Mouse (Mus musculus) embryonic facial prominence, embryonic 14.5 days (tissue): ENCODE results near the gene Usp4. TPM values are rescaled to one million over a fixed set of nuclear protein-coding genes. Genes with fewer than 3 reads are reported as not detected.

ENCODE experiments used
- ATAC-seq: fragments of 200-750 bp; cut with Nextera tagmentation; 2 replicates; pipeline ENCODE4 v1.8.0; 2017; ENCODE audit warnings: low read depth, moderate number of reproducible peaks, moderate TSS enrichment
- DNase-seq: peaks from one replicate; pipeline ENCODE4 v3.0.0-alpha.2; 2015; ENCODE audit warnings: low spot score
- H3K27ac ChIP-seq: fragments of 300-500 bp; sonication (generic); replicated peaks from 2 replicates; pipeline ENCODE4 v1.5.1; 2014; ENCODE audit warnings: low read depth, mild to moderate bottlenecking, low read length, moderate library complexity
- H3K27me3 ChIP-seq: fragments of 300-500 bp; sonication (generic); replicated peaks from 2 replicates; pipeline ENCODE4 v1.6.1; 2014; ENCODE audit warnings: low read length; ENCODE audit not compliant: control insufficient read depth, insufficient read depth
- H3K36me3 ChIP-seq: fragments of 300-500 bp; sonication (generic); 2 replicates; pipeline ENCODE4 v1.6.1; 2014; ENCODE audit warnings: low read length, mixed read lengths; ENCODE audit not compliant: control insufficient read depth, insufficient read depth
- H3K4me1 ChIP-seq: fragments of 300-500 bp; sonication (generic); 2 replicates; pipeline ENCODE4 v1.6.1; 2014; ENCODE audit warnings: antibody characterized with exemption, low read length; ENCODE audit not compliant: control insufficient read depth, insufficient read depth
- H3K4me2 ChIP-seq: fragments of 300-500 bp; sonication (generic); 2 replicates; pipeline ENCODE4 v1.6.1; 2014; ENCODE audit warnings: low read depth, mild to moderate bottlenecking, low read length, moderate library complexity, mixed read lengths
- H3K4me3 ChIP-seq: fragments of 300-500 bp; sonication (generic); 2 replicates; pipeline ENCODE4 v1.5.1; 2014; ENCODE audit warnings: low read depth, mild to moderate bottlenecking, low read length
- H3K9ac ChIP-seq: fragments of 300-500 bp; sonication (generic); 2 replicates; pipeline ENCODE4 v1.6.1; 2014; ENCODE audit warnings: low read depth, mild to moderate bottlenecking, low read length, moderate library complexity, mixed read lengths
- H3K9me3 ChIP-seq: fragments of 300-500 bp; sonication (generic); 2 replicates; pipeline ENCODE4 v1.6.1; 2016; ENCODE audit warnings: low read length; ENCODE audit not compliant: control insufficient read depth
- WGBS: fragments of 180-500 bp; shearing (Covaris S2); extraction: QIAGEN DNeasy Blood & Tissue Kit; methylation state at CpG from one replicate; pipeline ENCODE4 v1.1.7; 2014; 5-methylcytosine and 5-hydroxymethylcytosine counted together
- polyA plus RNA-seq: library from polyadenylated mRNA; unstranded; fragments of >200 nt; fragmentation: Nextera tagmentation; extraction: Ambion mirVana; gene quantifications from 2 replicates; pipeline ENCODE4 v1.2.1, GENCODE M21; 2014

Gene Usp4
- polyA plus RNA-seq, 1 experiment from 2014 or later: 88.9 TPM

- H3K36me3 ChIP-seq: no peaks in the 10 kb centered on the region
- no peak overlapping the region for H3K27ac ChIP-seq
- no peak overlapping the region for H3K4me2 ChIP-seq
- no peaks in the 10 kb centered on the region for H3K9me3 ChIP-seq
- H3K4me1 ChIP-seq: no peaks in the 10 kb centered on the region
- no peak overlapping the region for H3K9ac ChIP-seq
- DNase-seq (no peak), ATAC-seq (no peak)
- no peaks in the 10 kb centered on the region for H3K27me3 ChIP-seq
- 72% methylated on average over 9 of the region's 9 CpGs for WGBS
- no peak overlapping the region for H3K4me3 ChIP-seq
These were observed 63.8 kb downstream of the Usp4 start for GRCm38 (mm10) chr9:108411381-108411942.

DNA sequence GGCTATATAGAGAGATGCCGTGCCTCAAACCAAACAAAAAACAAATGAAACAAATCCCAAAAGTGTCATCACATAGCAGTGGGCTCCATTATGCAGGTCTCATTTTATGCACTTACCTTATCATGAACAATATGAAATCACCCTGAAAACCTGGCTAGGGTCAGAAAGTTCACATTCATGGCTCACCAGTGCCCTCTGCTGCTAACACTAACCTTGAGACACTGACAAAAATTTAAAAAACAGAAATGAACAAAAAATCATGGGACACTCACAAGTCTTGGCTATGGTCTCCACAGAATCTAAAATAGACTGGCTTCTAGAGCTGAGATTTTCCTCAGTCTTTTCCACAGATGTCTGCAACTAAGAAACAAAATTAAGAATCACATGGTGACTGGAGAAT is 64.6 kb downstream of the Usp4 start:
- H3K9ac ChIP-seq: no peak overlapping the region
- ATAC-seq: no peak
- H3K27ac ChIP-seq: no peak overlapping the region
- H3K4me3 ChIP-seq: no peak overlapping the region
- no peaks in the 10 kb centered on the region for H3K9me3 ChIP-seq
- H3K4me1 ChIP-seq: no peaks in the 10 kb centered on the region
- H3K27me3 ChIP-seq: no peaks in the 10 kb centered on the region
- H3K4me2 ChIP-seq: no peak overlapping the region
- DNase-seq: no peak
- 82% methylated on average over 1 of the region's 1 CpGs for WGBS
- H3K36me3 ChIP-seq: no peaks in the 10 kb centered on the region

DNA sequence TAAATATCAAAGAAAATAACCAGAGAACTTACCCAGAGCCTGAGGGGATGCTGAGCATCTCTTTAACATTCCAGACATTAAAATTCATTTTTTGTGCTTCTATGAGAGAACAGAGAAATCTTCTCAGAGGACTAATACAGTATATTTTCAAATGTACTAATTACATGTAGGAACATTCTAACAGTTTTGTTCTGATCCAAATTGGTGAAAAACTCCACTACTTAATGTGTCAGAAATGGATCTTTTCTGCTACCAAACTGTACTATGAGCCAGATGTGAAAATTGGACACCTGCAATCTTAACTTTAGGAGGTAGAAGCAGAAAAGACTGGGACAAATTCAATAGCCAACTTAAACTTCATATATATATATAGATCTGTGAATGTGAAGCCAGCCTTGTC is 80.7 kb downstream of the Usp4 start, which contains the start of gene Ccdc36:
Gene Ccdc36, minus strand, starts transcription at position 101 of the 400 bp plus-strand sequence.
- Histone ChIP-seq H3K36me3 (no peaks in the 10 kb centered on the region), H3K4me2 (no peak within 1 kb of the TSS), H3K4me1 (no peaks in the 10 kb centered on the region), H3K9me3 (no peaks in the 10 kb centered on the region), H3K9ac (no peak within 1 kb of the TSS), H3K27me3 (no peaks in the 10 kb centered on the region), H3K4me3 (no peak within 1 kb of the TSS), H3K27ac (no peak within 1 kb of the TSS)
- DNase-seq: no peak
- ATAC-seq: no peak

GRCm38 (mm10) chr9:108431431-108432067 is 83.9 kb downstream of the Usp4 start:
- peak overlapping the region; percentile 35; the same call in 1 of the 2 replicates for H3K9ac ChIP-seq
- no peak overlapping the region for H3K27ac ChIP-seq
- DNase-seq: peak; percentile 51
- no peaks in the 10 kb centered on the region for H3K4me1 ChIP-seq
- H3K36me3 ChIP-seq: no peaks in the 10 kb centered on the region
- no peaks in the 10 kb centered on the region for H3K27me3 ChIP-seq
- ATAC-seq: 0 out of 2 replicates have a peak, but pooled peaks have one; percentile 22
- H3K4me3 ChIP-seq: peak overlapping the region; percentile 26
- H3K9me3 ChIP-seq: no peaks in the 10 kb centered on the region
- 52% methylated on average over 32 of the region's 32 CpGs for WGBS
- H3K4me2 ChIP-seq: peak overlapping the region; percentile 47

GRCm38 (mm10) chr9:108436182-108436581 is 88.5 kb downstream of the Usp4 start, which contains the start of gene BC048562:
Gene BC048562 (plus strand): TSS chr9:108436482.
- no peak within 1 kb of the TSS for H3K4me2 ChIP-seq
- no peaks in the 10 kb centered on the region for H3K36me3 ChIP-seq
- H3K4me3 ChIP-seq: no peak within 1 kb of the TSS
- ATAC-seq: no peak
- WGBS: 73% methylated on average over 3 of the region's 3 CpGs
- no peaks in the 10 kb centered on the region for H3K4me1 ChIP-seq
- no peaks in the 10 kb centered on the region for H3K9me3 ChIP-seq
- H3K27me3 ChIP-seq: no peaks in the 10 kb centered on the region
- H3K9ac ChIP-seq: no peak within 1 kb of the TSS
- no peak for DNase-seq
- no peak within 1 kb of the TSS for H3K27ac ChIP-seq

DNA sequence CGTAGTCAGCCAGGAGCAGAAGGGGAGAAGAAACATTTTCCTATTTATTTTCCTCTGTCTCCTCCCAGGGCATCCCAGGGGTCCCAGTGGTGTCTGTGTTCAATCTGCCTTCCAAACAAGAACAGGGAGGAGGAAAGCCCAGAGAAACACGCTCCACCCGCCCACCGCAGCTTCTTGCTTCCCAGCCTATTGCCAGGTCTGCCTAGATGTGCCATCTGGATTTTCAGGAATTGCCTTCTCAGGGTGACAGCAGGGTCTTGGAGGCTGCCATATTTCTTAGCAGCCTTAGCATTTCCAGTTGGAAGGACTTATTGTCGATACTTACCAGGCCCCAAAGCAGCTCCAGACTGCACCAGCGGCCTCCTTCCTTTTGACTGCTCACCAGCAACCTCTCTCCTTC is 91.5 kb downstream of the Usp4 start:
- Histone ChIP-seq H3K4me1 (no peaks in the 10 kb centered on the region), H3K4me2 (no peak overlapping the region), H3K36me3 (no peaks in the 10 kb centered on the region), H3K27ac (no peak overlapping the region), H3K27me3 (no peaks in the 10 kb centered on the region), H3K9ac (no peak overlapping the region), H3K4me3 (no peak overlapping the region), H3K9me3 (no peaks in the 10 kb centered on the region)
- peak; percentile 41 for DNase-seq
- no peak for ATAC-seq
- WGBS: 62% methylated on average over 6 of the region's 6 CpGs

GRCm38 (mm10) chr9:108440485-108440884 is 92.8 kb downstream of the Usp4 start:
- no peak overlapping the region for H3K4me2 ChIP-seq

DNA sequence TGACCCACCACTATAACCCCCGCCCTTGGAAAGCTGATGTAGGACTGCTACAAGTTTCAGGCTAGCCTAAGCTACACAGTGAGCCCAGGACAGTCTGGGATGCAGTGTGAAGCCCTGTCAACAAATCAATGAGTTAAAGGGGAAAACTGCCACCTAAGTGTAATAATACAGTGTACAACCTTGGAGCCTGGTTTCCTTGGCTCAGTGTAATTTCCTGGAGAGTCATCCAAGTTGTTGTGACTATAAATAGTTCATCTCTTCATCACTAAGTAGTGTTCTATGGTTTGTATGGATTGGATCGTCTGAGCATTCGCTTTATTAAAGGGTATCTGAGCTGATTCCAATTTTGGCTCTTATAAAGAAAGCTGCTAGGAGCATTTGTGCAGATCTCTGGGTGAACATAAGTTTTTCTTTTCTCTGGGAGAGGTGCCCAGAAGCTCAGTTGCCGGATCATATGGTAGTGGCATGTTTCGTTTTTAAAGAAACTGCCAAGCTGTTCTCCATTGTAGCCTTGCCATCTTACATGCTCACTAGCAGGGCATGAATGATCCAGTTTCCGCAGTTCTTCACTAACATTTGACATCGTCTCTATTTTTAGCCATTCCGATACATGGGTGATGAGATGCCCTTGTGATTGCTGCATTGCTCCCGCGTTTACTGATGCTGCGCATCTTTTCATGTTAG is 93.7 kb downstream of the Usp4 start:
- Histone ChIP-seq H3K9ac (no peak overlapping the region), H3K4me3 (no peak overlapping the region), H3K36me3 (no peaks in the 10 kb centered on the region), H3K27me3 (no peaks in the 10 kb centered on the region), H3K4me1 (no peaks in the 10 kb centered on the region), H3K27ac (no peak overlapping the region), H3K4me2 (no peak overlapping the region), H3K9me3 (no peaks in the 10 kb centered on the region)
- ATAC-seq (no peak), DNase-seq (peak; percentile 40)
- WGBS: 76% methylated on average over 11 of the region's 11 CpGs

More at GRCm38 (mm10) chr9:108440485-108440884, 92.8 kb downstream of the Usp4 start:
- 66% methylated on average over 5 of the region's 5 CpGs for WGBS
- no peak overlapping the region for H3K4me3 ChIP-seq
- H3K9me3 ChIP-seq: no peaks in the 10 kb centered on the region
- 0 out of 2 replicates have a peak overlapping the region, but pooled peaks have one; percentile 3 for H3K9ac ChIP-seq
- no peak for DNase-seq
- no peaks in the 10 kb centered on the region for H3K36me3 ChIP-seq
- no peak for ATAC-seq
- no peaks in the 10 kb centered on the region for H3K27me3 ChIP-seq
- H3K4me1 ChIP-seq: no peaks in the 10 kb centered on the region
- H3K27ac ChIP-seq: no peak overlapping the region
